Mouse (Mus musculus): Measurements from ENCODE around the gene Cfap97.
A peak's percentile ranks its signal among the peaks of the same experiment; 100 is the strongest.
"Not testable (repeated sequence)": the region's sequence is repeated elsewhere in the genome, so short reads cannot be mapped to it uniquely, and the experiment has no call there.

Cfap97 gene

GRCm38 (mm10) chr8:46226622-46227021 is 75.1 kb downstream of the Cfap97 start:
- no peak for DNase-seq (ENCODE audit: low read depth, low spot score)

- not testable (repeated sequence) for DNase-seq (ENCODE audit: low read depth, low spot score)
Observed at GRCm38 (mm10) chr8:46231968-46232367, 80.4 kb downstream of the Cfap97 start.

DNA sequence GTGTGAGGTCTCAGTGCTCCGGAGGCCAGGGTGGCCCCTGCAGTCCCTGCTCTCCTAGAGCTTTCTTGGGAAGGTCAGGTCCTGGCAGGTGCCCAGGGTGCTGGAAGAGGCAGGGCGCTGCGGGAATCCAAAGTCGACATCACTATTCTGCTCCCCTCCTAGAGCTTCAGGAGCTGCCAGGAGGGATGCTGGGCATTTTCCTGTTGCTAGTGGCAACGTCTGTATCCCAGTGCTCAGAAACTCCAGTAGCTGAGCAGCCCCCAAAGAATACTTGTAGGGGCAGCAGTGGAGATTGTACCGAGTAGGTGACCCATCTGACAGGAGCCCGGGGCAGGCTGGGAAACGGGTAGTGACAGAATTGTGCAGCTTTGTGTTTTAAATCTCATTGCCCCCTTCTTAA is 81.2 kb downstream of the Cfap97 start:
- no peak for DNase-seq (ENCODE audit: low read depth, low spot score)

DNA sequence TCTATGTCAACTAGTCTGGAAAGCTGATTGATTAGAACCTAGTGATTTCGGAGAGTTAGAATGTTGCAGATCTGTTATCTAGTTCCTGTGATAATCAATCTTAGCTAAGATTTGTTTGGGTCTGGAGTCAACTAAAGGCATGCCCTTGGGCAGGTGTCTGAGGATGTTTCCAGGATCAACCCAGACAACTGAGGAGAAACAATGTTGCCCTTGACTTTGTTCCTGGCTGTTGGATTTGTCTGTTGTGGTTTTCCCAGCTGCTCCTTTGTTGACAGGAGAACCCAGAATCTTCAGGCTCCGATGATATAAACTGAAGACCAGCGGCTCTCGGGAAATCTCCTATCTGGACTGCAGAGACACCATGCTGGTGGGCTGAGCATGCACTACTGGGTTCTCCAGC is 83.2 kb downstream of the Cfap97 start:
- no peak for DNase-seq (ENCODE audit: low read depth, low spot score)

GRCm38 (mm10) chr8:46236441-46237223 is 85.1 kb downstream of the Cfap97 start:
- no peak for DNase-seq (ENCODE audit: low read depth, low spot score)

DNA sequence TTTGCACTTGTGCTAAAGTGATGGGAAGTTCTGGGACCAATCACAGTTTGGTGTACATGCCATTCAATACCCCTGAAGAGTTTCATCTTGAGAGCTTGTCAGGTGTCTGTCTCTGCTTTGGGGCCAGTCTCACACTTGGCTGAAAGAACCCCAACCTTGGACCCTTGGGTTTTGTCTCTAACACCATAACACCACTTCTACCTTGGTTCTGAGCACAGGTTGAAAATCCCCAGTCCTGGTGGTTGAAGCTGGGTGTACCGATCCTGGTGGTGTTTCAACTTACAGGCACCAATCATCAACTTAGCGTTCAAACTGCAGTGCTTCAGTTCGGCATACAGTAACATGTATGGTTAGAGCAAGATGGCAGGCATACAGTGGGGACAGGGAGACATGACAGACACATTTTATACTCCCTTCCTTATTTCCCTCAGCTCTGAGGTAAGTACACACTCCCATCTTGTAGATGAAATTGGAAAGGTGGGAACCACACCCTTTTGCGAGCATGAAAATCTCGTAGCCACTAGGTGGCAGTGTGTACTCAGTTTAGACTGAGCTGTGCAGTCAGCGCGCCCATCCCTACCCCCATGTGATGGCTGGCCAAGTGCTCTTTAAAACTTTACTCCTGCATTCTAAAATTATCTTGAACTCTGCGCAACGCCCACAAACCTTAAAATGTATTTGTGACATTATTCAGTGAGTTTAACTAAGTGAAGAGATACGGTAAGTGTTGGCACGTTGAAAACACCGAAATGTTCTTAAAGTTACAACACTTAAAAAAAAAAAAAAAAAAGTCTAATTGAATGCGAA is 90.2 kb downstream of the Cfap97 start:
- peak; percentile 59 for DNase-seq (ENCODE audit: low read depth, low spot score)

DNA sequence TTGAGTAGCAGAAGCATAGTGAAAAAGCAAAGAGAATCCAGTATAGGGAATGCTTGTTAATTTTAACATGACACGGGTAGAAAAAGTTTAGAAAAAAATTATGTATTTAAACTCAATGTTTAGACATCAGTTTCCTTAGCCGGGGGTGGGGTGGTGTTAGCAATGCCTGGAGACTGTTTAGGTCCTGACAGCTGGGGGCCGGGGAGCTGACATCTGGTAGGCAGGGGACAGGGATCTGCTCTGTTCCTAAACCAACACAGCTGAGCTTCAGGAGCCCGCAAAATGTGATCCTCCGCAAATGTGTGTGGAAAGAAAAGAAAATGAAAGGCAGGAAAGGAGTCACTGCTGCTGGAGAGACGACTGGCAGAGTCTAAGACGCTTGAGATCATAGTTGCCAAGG is 91.4 kb downstream of the Cfap97 start:
- no peak for DNase-seq (ENCODE audit: low read depth, low spot score)

Measured in retina, postnatal 7 days (tissue).